Mouse (Mus musculus): ENCODE data around the gene Prl6a1.

Gene Prl6a1

GRCm38 (mm10) chr13:27312334-27313225 is at the start of gene Prl6a1:
Gene Prl6a1 (plus strand): TSS chr13:27312627.
- DNase-seq (ENCODE audit: extremely low spot score, low read depth, low spot score) = no peak

DNA sequence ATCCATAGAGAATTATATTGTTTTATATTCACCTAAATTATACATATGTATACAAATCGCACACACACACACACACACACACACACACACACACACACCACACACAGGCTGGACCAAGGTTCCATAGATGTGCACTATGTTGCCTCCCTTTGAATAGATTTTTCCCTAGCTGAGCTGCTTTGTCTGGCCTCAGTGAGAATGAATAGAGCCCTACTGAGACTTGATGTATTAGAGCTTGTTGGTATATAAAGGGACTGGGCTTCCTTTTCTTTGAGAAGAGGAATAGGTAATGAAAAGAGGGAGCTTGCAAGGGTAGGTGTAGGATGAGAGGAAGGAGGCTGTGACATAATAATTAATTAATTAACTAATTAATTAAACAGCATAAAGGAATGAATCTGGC is 22.6 kb downstream of the Prl6a1 start:
- DNase-seq (ENCODE audit: extremely low spot score, low read depth, low spot score) = no peak

- no peak for DNase-seq (ENCODE audit: extremely low spot score, low read depth, low spot score)
These were observed 30.4 kb downstream of the Prl6a1 start for GRCm38 (mm10) chr13:27342733-27343275.

GRCm38 (mm10) chr13:27345373-27345772 is 32.9 kb downstream of the Prl6a1 start, which contains the start of gene Prl8a2:
Gene Prl8a2 (plus strand): TSS chr13:27345673.
- no peak for DNase-seq (ENCODE audit: extremely low spot score, low read depth, low spot score)

Data from hindlimb bud, embryonic 11.5 days (tissue).